Mouse (Mus musculus) right cerebral cortex, postnatal 4 days (tissue): Measurements from ENCODE around the gene Pnpla1.
"Not testable (repeated sequence)": the region's sequence is repeated elsewhere in the genome, so short reads cannot be mapped to it uniquely, and the experiment has no call there.

Source experiments
- DNase-seq: peaks from one replicate; pipeline ENCODE4 v3.0.0-alpha.2; 2022

The Pnpla1 gene

GRCm38 (mm10) chr17:28858205-28858604 is at the start of gene Pnpla1:
TSS of gene Pnpla1 (plus strand) at chr17:28858411.
- DNase-seq: no peak

- no peak for DNase-seq
These were observed 49.5 kb upstream of the Pnpla1 start for GRCm38 (mm10) chr17:28808714-28809113.

- no peak for DNase-seq
These were observed 48.9 kb upstream of the Pnpla1 start for GRCm38 (mm10) chr17:28809175-28809831.

- no peak for DNase-seq
These were observed 45.9 kb upstream of the Pnpla1 start for GRCm38 (mm10) chr17:28812345-28812744.

- no peak for DNase-seq
These were observed 43.6 kb upstream of the Pnpla1 start for GRCm38 (mm10) chr17:28814529-28815097.

- DNase-seq: no peak
These were observed 42.7 kb upstream of the Pnpla1 start for GRCm38 (mm10) chr17:28815384-28816004.

GRCm38 (mm10) chr17:28816326-28816725 is 41.9 kb upstream of the Pnpla1 start:
- DNase-seq: not testable (repeated sequence)

GRCm38 (mm10) chr17:28816875-28817811 is 41.1 kb upstream of the Pnpla1 start:
- no peak for DNase-seq

GRCm38 (mm10) chr17:28820189-28820588 is 38.0 kb upstream of the Pnpla1 start:
- no peak for DNase-seq

- no peak for DNase-seq
These were observed 35.0 kb upstream of the Pnpla1 start for GRCm38 (mm10) chr17:28823004-28823745.

- no peak for DNase-seq
These were observed 34.5 kb upstream of the Pnpla1 start for GRCm38 (mm10) chr17:28823749-28824148.

GRCm38 (mm10) chr17:28824896-28825295 is 33.3 kb upstream of the Pnpla1 start:
- no peak for DNase-seq

- DNase-seq: no peak
These were observed 32.7 kb upstream of the Pnpla1 start for GRCm38 (mm10) chr17:28825359-28826041.

GRCm38 (mm10) chr17:28827665-28828231 is 30.5 kb upstream of the Pnpla1 start:
- DNase-seq: peak; percentile 16

- no peak for DNase-seq
These were observed 29.1 kb upstream of the Pnpla1 start for GRCm38 (mm10) chr17:28829120-28829519.

- DNase-seq: peak; percentile 17
These were observed 27.1 kb upstream of the Pnpla1 start for GRCm38 (mm10) chr17:28831065-28831464.

GRCm38 (mm10) chr17:28832040-28832439 is 26.2 kb upstream of the Pnpla1 start:
- DNase-seq: no peak

GRCm38 (mm10) chr17:28832875-28833274 is 25.3 kb upstream of the Pnpla1 start:
- no peak for DNase-seq

- no peak for DNase-seq
These were observed 23.5 kb upstream of the Pnpla1 start for GRCm38 (mm10) chr17:28834676-28835075.

- no peak for DNase-seq
These were observed 20.4 kb upstream of the Pnpla1 start for GRCm38 (mm10) chr17:28837840-28838239.

- DNase-seq: not testable (repeated sequence)
These were observed 16.3 kb upstream of the Pnpla1 start for GRCm38 (mm10) chr17:28841947-28842346.
